Mouse (Mus musculus) limb, embryonic 14.5 days (tissue): ENCODE measurements around the gene Slc23a2. TPM values are rescaled to one million over a fixed set of nuclear protein-coding genes. Genes with fewer than 3 reads are reported as not detected.

Source experiments
- ATAC-seq: fragments of 200-750 bp; cut with Nextera tagmentation; 2 replicates; pipeline ENCODE4 v1.8.0; 2017; ENCODE audit warnings: low read depth, moderate number of reproducible peaks, moderate TSS enrichment; ENCODE audit not compliant: low FRiP score
- DNase-seq: peaks from one replicate; pipeline ENCODE4 v3.0.0-alpha.2; 2015; ENCODE audit warnings: low spot score
- H3K27ac ChIP-seq: fragments of 300-500 bp; sonication (generic); replicated peaks from 2 replicates; pipeline ENCODE4 v1.5.1; 2014; ENCODE audit warnings: low read depth, mild to moderate bottlenecking, low read length, moderate library complexity, mixed read lengths
- H3K27me3 ChIP-seq: fragments of 300-500 bp; sonication (generic); 2 replicates; pipeline ENCODE4 v1.6.1; 2014; ENCODE audit warnings: low read length, mixed read lengths; ENCODE audit not compliant: control insufficient read depth, insufficient read depth
- H3K36me3 ChIP-seq: fragments of 300-500 bp; sonication (generic); 2 replicates; pipeline ENCODE4 v1.6.1; 2014; ENCODE audit warnings: mild to moderate bottlenecking, low read length, moderate library complexity, mixed read lengths; ENCODE audit not compliant: control insufficient read depth, insufficient read depth
- H3K4me1 ChIP-seq: fragments of 300-500 bp; sonication (generic); 2 replicates; pipeline ENCODE4 v1.6.1; 2014; ENCODE audit warnings: antibody characterized with exemption, low read length, mixed read lengths; ENCODE audit not compliant: control insufficient read depth, insufficient read depth
- H3K4me2 ChIP-seq: fragments of 300-500 bp; sonication (generic); replicated peaks from 2 replicates; pipeline ENCODE4 v1.6.1; 2014; ENCODE audit warnings: low read depth, mild to moderate bottlenecking, low read length, moderate library complexity; ENCODE audit not compliant: severe bottlenecking
- H3K4me3 ChIP-seq: fragments of 300-500 bp; sonication (generic); replicated peaks from 2 replicates; pipeline ENCODE4 v1.5.1; 2014; ENCODE audit warnings: low read length
- H3K9ac ChIP-seq: fragments of 300-500 bp; sonication (generic); 2 replicates; pipeline ENCODE4 v1.6.1; 2014; ENCODE audit warnings: mild to moderate bottlenecking, low read depth, low read length, moderate library complexity; ENCODE audit not compliant: severe bottlenecking
- H3K9me3 ChIP-seq: fragments of 300-500 bp; sonication (generic); 2 replicates; pipeline ENCODE4 v1.6.1; 2016; ENCODE audit warnings: low read length; ENCODE audit not compliant: control insufficient read depth
- POLR2A ChIP-seq: fragments of 200-500 bp; IDR thresholded peaks from 2 replicates; pipeline ENCODE4 v1.8.0; 2012; ENCODE audit warnings: inconsistent platforms, mild to moderate bottlenecking, moderate library complexity, borderline replicate concordance; ENCODE audit not compliant: insufficient read depth, insufficient read length; ENCODE audit errors: extremely low read depth
- WGBS: fragments of 180-500 bp; shearing (Covaris S2); extraction: QIAGEN DNeasy Blood & Tissue Kit; methylation state at CpG from one replicate; pipeline ENCODE4 v1.1.7; 2014; 5-methylcytosine and 5-hydroxymethylcytosine counted together
- polyA plus RNA-seq, 2 experiments: library from polyadenylated mRNA; depleted of rRNA in 1 of 2; stranded (reverse) in 1 of 2; unstranded in 1 of 2; fragments of >200 nt; fragmentation: Nextera tagmentation in 1 of 2; extraction: Ambion mirVana in 1 of 2; gene quantifications; 2 replicates each; pipeline versions ENCODE4 v1.2.1 to v1.2.3; 2012 to 2014

Gene Slc23a2
- polyA plus RNA-seq, 2 experiments: 15.6 to 17.6 TPM

DNA sequence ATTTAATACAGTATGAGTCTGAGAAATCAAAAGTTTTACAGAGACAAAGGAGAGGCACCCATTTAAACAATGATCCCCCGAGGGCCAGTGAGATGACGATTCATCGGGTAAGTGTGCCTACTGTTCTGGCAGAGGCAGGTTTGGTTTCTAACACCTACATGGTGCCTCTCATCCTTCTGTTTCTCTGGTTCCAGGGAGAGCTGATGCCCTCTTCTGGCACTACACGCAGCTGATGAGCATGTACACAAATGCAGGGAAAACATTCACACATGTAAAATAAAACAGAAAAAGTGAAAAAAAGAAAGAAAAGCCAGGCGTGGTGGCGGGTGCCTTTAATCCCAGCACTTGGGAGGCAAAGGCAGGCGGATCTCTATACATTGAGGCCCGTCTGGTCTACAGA is 85.0 kb downstream of the Slc23a2 start:
- no peak overlapping the region for H3K9ac ChIP-seq
- H3K4me3 ChIP-seq: no peak overlapping the region
- H3K9me3 ChIP-seq: no peaks in the 10 kb centered on the region
- H3K4me1 ChIP-seq: no peaks in the 10 kb centered on the region
- H3K27ac ChIP-seq: no peak overlapping the region
- H3K4me2 ChIP-seq: no peak overlapping the region
- peaks cover 65% of the 10 kb centered on the region for H3K36me3 ChIP-seq
- no peaks in the 10 kb centered on the region for H3K27me3 ChIP-seq
- 83% methylated on average over 8 of the region's 8 CpGs for WGBS
- ATAC-seq (no peak), DNase-seq (no peak)
- no peak for TF ChIP-seq POLR2A

DNA sequence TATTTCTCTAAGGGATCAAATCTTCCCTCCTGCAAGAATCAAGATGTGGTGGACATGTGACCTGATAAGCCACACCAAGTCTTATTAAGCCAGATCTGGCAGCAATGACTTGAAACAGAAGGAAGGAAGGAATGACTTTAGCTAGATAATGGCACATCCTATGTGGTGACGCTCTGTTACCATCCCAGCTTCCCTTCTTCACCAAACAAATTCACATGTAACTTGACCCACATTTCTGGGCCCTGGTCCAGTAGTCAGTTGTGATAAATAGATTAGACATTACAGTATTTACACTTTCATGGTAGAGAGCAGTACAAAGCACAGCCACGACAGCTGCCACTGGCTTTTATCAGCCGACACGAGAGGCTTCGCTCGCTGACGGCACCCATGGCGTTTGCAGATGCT is 89.6 kb downstream of the Slc23a2 start:
- ATAC-seq: no peak
- no peaks in the 10 kb centered on the region for H3K9me3 ChIP-seq
- no peak for TF ChIP-seq POLR2A
- H3K27ac ChIP-seq: no peak overlapping the region
- H3K4me3 ChIP-seq: no peak overlapping the region
- no peak overlapping the region for H3K9ac ChIP-seq
- H3K4me1 ChIP-seq: no peaks in the 10 kb centered on the region
- no peak overlapping the region for H3K4me2 ChIP-seq
- no peaks in the 10 kb centered on the region for H3K27me3 ChIP-seq
- 87% methylated on average over 8 of the region's 8 CpGs for WGBS
- no peak for DNase-seq
- H3K36me3 ChIP-seq: peaks cover 51% of the 10 kb centered on the region

DNA sequence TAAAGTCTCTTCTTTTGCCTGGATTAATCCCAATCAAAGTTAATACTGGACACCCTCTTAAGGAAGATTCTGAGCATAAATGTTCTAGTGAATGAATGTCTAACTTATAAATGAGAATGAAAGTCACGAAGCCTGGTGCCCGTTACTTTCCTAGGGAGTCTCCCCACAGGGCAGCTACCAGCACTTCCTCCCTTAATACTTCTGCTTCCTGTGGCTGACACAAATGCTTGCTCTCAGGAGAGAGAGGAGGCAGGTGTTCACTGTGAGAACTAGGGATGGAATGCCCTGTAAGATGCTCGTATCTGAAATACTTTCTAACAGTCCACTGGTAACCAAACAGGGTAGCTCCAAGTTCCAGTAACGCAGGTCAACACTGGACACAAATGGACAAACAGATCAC is 91.1 kb downstream of the Slc23a2 start:
- Histone ChIP-seq H3K9ac (no peak overlapping the region), H3K27me3 (no peaks in the 10 kb centered on the region), H3K4me2 (no peak overlapping the region), H3K27ac (no peak overlapping the region), H3K4me1 (no peaks in the 10 kb centered on the region), H3K4me3 (no peak overlapping the region), H3K9me3 (no peaks in the 10 kb centered on the region), H3K36me3 (peaks cover 39% of the 10 kb centered on the region)
- WGBS: 85% methylated on average over 4 of the region's 4 CpGs
- no peak for ATAC-seq
- no peak for TF ChIP-seq POLR2A
- no peak for DNase-seq

DNA sequence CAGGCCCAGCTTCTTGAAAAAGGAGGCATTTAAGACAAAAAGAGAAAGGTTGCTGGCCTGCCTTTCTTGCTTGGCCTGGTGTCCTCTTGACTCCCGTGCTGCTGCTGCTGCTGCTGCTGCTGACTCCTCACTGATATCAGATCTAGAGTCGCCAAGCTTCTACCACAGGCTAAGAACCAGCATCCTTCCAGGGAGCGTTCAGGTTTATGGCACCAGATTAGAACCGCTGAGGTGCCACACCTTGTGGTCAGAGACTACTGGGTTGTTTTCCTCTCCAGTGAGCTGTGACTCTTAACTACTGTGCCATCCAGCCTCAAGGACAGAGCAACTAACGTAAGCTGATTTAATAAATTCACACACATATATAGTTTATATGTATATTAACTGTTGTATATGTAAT is 93.1 kb downstream of the Slc23a2 start:
- Histone ChIP-seq H3K36me3 (peaks cover 20% of the 10 kb centered on the region), H3K4me2 (no peak overlapping the region), H3K9me3 (no peaks in the 10 kb centered on the region), H3K4me1 (no peaks in the 10 kb centered on the region), H3K4me3 (no peak overlapping the region), H3K27ac (no peak overlapping the region), H3K27me3 (no peaks in the 10 kb centered on the region), H3K9ac (no peak overlapping the region)
- no peak for TF ChIP-seq POLR2A
- ATAC-seq (no peak), DNase-seq (no peak)
- 71% methylated on average over 5 of the region's 5 CpGs for WGBS

DNA sequence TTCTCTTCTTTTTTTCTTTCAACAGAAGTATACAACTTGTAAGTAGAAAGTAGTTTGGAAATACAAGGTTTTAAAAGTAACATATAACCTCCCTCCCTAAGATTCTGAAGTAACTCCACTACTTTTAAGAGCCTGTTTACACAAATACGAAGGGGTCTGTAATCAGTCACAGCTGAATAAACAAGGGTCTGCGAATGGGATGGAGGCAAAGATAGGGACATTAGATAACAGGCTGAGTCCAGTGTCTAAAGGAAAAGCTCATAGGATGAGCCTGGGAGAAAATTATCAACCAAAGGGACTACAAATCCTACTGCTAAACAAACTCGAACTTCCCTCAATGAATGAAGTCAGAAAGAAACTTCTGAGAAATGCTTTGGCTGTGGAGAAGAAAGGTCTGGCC is 95.0 kb downstream of the Slc23a2 start:
- Histone ChIP-seq H3K27ac (no peak overlapping the region), H3K9ac (no peak overlapping the region), H3K4me1 (no peaks in the 10 kb centered on the region), H3K4me3 (no peak overlapping the region), H3K4me2 (no peak overlapping the region), H3K9me3 (no peaks in the 10 kb centered on the region), H3K36me3 (peaks cover 1% of the 10 kb centered on the region), H3K27me3 (no peaks in the 10 kb centered on the region)
- TF ChIP-seq POLR2A: no peak
- no peak for DNase-seq
- 10% methylated on average over 3 of the region's 3 CpGs for WGBS
- ATAC-seq: no peak

DNA sequence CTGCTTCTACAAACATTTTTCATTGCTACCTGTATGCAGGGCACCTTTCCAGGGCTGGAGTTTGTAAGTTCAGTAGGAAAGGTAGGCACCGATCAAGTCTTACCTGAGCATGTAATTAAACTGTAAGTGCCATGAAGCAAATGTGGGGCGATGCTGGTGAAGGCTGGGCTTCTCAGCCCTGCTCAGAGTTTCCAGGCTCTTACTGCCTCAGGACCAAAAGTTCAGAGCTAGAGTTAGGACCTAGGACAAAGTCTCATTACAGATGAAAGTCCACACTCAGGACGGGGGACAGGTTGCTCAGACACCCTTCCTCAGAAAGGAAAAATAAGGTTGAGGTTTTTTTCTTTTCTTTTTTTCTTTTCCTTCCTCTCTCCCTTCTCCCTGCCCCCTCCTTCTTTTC is 95.4 kb downstream of the Slc23a2 start:
- H3K27me3 ChIP-seq: no peaks in the 10 kb centered on the region
- H3K36me3 ChIP-seq: no peaks in the 10 kb centered on the region; the same call in 1 of the 2 replicates
- no peak overlapping the region for H3K9ac ChIP-seq
- H3K4me2 ChIP-seq: no peak overlapping the region
- no peak for TF ChIP-seq POLR2A
- WGBS: 59% methylated on average over 3 of the region's 3 CpGs
- H3K9me3 ChIP-seq: no peaks in the 10 kb centered on the region
- no peaks in the 10 kb centered on the region for H3K4me1 ChIP-seq
- no peak overlapping the region for H3K4me3 ChIP-seq
- no peak for DNase-seq
- no peak overlapping the region for H3K27ac ChIP-seq
- no peak for ATAC-seq
